In the genomic region with DNA sequence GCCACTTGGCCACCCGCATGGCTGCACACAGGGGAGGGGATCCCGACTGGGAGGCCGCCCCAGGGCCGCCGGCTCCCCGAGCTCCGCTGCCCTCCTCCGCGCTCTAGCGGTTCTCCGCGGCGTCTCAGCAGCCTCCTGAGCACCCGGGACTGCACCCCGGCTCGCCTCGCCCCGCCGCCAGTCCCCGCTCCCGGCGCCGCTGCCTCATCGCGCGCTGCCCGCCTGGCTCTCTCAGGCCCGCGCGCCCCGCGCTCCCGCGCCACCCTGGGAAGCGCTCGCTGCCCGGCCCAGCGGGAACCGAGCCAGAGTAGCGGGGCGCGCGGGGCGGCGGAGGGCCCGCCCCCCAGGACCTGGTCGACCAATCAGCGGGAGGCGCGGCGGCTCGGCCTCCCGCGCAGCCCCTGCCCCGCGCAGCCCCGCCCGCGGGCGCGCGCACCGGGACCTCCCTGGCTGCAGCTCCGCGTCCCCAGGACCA, we compare ENCODE assay signal across 8 mouse cellular contexts.
A peak's percentile ranks its signal among the peaks of the same experiment; 100 is the strongest.
DNase-seq lines count a peak whose midpoint lies in the region; ATAC-seq and TF ChIP-seq lines count a peak whose summit lies in the region.

No protein-coding gene starts in this region.

- ATAC-seq in hindbrain, postnatal 0 days, result peak; percentile 94

- H3K27ac ChIP-seq in cortical plate, adult 2 months (ENCODE audit: insufficient read depth, low read length), result peak overlapping the region; percentile 7; the same call in 1 of the 2 replicates
- H3K27ac ChIP-seq in hindbrain, postnatal 0 days, result peak overlapping the region; percentile 48; the same call in 1 of the 2 replicates
- peak overlapping the region; percentile 84 for H3K27ac ChIP-seq in left cerebral cortex, adult 2 months
- no peak overlapping the region for H3K27ac ChIP-seq in small intestine, adult 2 months (ENCODE audit: insufficient read depth, low read depth, low read length)

- H3K36me3 ChIP-seq in hindbrain, postnatal 0 days (ENCODE audit: insufficient read depth, low read length), result no peaks in the 10 kb centered on the region
- no peaks in the 10 kb centered on the region for H3K36me3 ChIP-seq in small intestine, adult 2 months (ENCODE audit: control insufficient read depth, insufficient read depth, low read length)

- peak overlapping the region; percentile 97 for H3K4me2 ChIP-seq in hindbrain, postnatal 0 days (ENCODE audit: low read depth, low read length)

- H3K4me3 ChIP-seq in cortical plate, adult 2 months (ENCODE audit: insufficient read depth, low read length), result peak overlapping the region; percentile 68
- H3K4me3 ChIP-seq in hindbrain, postnatal 0 days (ENCODE audit: low read length), result peak overlapping the region; percentile 71
- H3K4me3 ChIP-seq in left cerebral cortex, adult 2 months, result peak overlapping the region; percentile 72
- H3K4me3 ChIP-seq in small intestine, adult 2 months (ENCODE audit: low read depth, low read length), result peak overlapping the region; percentile 54

- no peaks in the 10 kb centered on the region for H3K9me3 ChIP-seq in hindbrain, postnatal 0 days (ENCODE audit: low read length)

- TF ChIP-seq CTCF in cortical plate, adult 2 months (IDR thresholded peaks at IDR 0.05; ENCODE audit: extremely low read depth, insufficient read depth, low read length), result no peak
- TF ChIP-seq CTCF in hindbrain, postnatal 0 days (IDR thresholded peaks at IDR 0.05; ENCODE audit: low read depth), result no peak
- no peak; the same call in none of the 2 replicates for TF ChIP-seq CTCF in left cerebral cortex, adult 2 months (IDR thresholded peaks at IDR 0.05)
- TF ChIP-seq CTCF in small intestine, adult 2 months (IDR thresholded peaks at IDR 0.05; ENCODE audit: extremely low read depth, insufficient read length, insufficient replicate concordance, low read depth, low read length), result no peak

- peaks cover 5% of the 10 kb centered on the region; the same call in 1 of the 2 replicates for H3K4me1 ChIP-seq in cortical plate, adult 2 months (ENCODE audit: control insufficient read depth, insufficient read depth, low read length)
- peaks cover 7% of the 10 kb centered on the region; the same call in 1 of the 2 replicates for H3K4me1 ChIP-seq in hindbrain, postnatal 0 days (ENCODE audit: insufficient read depth, low read length)
- H3K4me1 ChIP-seq in small intestine, adult 2 months (ENCODE audit: control insufficient read depth, insufficient read depth, insufficient read length, low read length), result 0 out of 2 replicates have a peak, but pooled peaks cover 5% of the 10 kb centered on the region

- WGBS in hindbrain, postnatal 0 days, result under 1% methylated on average over 47 of the region's 65 CpGs
- under 1% methylated on average over 65 of the region's 65 CpGs for WGBS in small intestine, adult 2 months

- TF ChIP-seq POLR2A in cortical plate, adult 2 months (IDR thresholded peaks at IDR 0.05; ENCODE audit: extremely low read depth, insufficient read depth, low read length), result no peak
- TF ChIP-seq POLR2A in small intestine, adult 2 months (IDR thresholded peaks at IDR 0.05; ENCODE audit: low read depth, low read length), result no peak

- intact Hi-C loops in left cerebral cortex, adult 2 months (cut with DNase I), result no loop called here

- peak; percentile 60 for DNase-seq in adrenal gland, adult 8-10 months
- peak; percentile 91 for DNase-seq in gastrocnemius, postnatal 10 days
- peak; percentile 93 for DNase-seq in hindbrain, postnatal 0 days (ENCODE audit: low spot score)
- peak; percentile 91 to 96 for DNase-seq in left cerebral cortex, adult 2 months (ENCODE audit: extremely low spot score in 1 of 2, low spot score in 2 of 2)
- DNase-seq in mesoderm, embryonic 11.5 days (ENCODE audit: low read depth, low spot score), result peak; percentile 83
- DNase-seq in MN1 (ENCODE audit: low spot score), result no peak

- H3K27me3 ChIP-seq in hindbrain, postnatal 0 days (ENCODE audit: insufficient read depth, low read length), result no peaks in the 10 kb centered on the region
- peaks cover 12% of the 10 kb centered on the region; the same call in 1 of the 2 replicates for H3K27me3 ChIP-seq in small intestine, adult 2 months (ENCODE audit: control insufficient read depth, insufficient read depth, low read length)

- H3K9ac ChIP-seq in hindbrain, postnatal 0 days (replicated peaks; ENCODE audit: low read length), result peak overlapping the region; percentile 74
